Mouse (Mus musculus) CD4-positive, CD25-positive, alpha-beta regulatory T cell, adult 2 months (primary cell): ENCODE data around the gene Pofut1.

ENCODE experiments used
- DNase-seq: peaks from one replicate; pipeline ENCODE4 v3.0.0-alpha.2; 2012; ENCODE audit warnings: low read depth, low spot score

Gene Pofut1

DNA sequence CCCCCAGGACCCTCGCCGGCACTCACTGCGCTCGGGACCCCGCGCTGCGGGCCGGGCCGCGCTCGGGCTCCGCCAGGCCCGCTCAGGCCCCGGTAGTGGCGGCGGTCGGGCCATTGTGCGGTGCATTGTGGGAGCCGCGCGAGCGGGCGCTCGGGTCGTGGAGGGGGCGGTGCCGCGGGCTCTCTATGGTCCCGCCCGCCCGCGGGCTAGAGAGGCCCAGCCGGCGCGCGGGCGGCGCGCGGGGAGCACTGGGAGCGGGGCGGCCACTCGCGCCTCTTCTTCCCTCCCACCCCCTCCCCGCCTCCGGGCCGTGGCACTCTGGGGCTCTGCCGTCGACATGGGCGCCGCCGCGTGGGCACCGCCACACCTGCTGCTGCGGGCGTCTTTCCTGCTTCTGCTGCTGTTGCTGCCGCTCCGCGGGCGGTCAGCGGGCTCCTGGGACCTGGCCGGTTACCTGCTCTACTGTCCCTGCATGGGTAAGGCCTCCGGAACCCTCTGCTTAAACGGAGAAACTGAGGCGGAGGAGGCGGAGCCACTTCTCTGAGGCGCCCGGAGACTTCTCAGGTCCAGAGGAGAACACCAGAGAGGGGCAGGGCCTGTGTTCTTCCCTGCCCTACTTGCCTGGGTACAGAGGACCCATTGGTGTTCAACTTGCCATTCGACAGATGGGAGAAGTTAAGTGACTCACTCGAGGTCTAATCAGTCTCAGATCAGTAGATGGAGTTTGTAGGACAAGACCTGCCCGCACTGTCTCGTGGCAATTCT is at the start of gene Pofut1, which contains the start of gene Plagl2:
TSS of gene Pofut1 (plus strand) at position 284 of the 765 bp plus-strand sequence.
TSS of gene Plagl2 (minus strand) at position 177 of the 765 bp plus-strand sequence.
- peak; percentile 94 for DNase-seq

DNA sequence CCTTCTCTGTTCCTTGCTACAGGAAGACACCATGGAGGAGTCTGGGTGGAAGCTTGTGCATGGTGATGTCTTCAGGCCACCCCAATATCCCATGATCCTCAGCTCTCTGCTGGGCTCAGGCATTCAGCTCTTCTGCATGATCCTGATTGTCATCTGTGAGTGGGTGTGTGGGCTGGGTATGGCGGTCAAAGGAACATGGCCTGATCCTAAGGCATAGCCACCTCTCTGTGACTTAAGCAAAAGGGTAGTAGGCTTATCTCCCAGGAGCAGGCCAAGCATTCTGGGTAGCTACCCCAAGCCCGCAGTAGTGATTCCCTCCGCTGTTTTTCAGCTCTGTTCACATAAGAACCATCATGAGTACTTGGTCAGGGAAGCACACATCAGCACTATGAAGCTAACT is 47.1 kb upstream of the Pofut1 start:
- no peak for DNase-seq

GRCm38 (mm10) chr2:153198485-153198884 is 42.8 kb upstream of the Pofut1 start:
- DNase-seq = no peak

GRCm38 (mm10) chr2:153199114-153199513 is 42.2 kb upstream of the Pofut1 start:
- no peak for DNase-seq

DNA sequence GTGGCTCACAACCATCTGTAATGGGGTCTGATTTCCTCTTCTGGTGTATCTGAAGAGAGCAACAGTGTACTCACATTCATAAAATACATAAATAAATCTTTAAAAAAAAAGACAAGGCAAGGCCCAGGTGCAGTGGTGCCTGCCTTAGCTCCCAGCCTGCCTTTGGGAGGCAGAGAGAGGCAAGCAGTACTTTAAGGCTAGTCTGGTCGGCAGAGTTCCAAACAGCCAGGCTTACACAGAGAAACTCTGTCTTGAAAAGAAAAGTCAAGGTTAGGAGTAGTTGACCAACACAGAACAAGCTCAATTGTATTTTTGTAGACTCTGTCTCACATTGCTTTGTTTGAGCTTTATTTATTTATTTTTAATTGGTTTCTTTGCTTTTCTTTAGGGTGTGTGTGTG is 38.6 kb upstream of the Pofut1 start:
- no peak for DNase-seq

DNA sequence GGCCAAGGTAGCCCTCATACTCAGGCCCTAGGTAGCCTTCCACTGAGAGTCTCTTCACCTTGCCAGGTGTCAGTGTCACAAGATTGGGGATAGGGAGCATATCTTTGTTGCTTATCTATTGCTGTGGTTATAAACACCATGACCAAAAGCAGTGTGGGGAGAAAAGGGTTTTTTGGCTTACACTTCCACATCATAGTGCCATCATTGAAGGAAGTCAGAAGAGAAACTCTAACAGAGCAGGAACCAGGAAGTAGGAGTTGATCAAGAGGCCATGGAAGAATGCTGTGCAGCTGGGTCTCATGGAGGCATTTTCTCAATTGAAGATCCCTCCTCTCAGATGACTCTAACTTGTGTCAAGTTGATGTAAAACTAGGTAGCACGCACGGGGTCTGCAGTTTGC is 33.2 kb upstream of the Pofut1 start:
- no peak for DNase-seq

- no peak for DNase-seq
Measured at GRCm38 (mm10) chr2:153209286-153209685, 32.0 kb upstream of the Pofut1 start.

GRCm38 (mm10) chr2:153211451-153211850 is 29.9 kb upstream of the Pofut1 start:
- peak; percentile 57 for DNase-seq

- no peak for DNase-seq
Measured at GRCm38 (mm10) chr2:153213351-153213750, 28.0 kb upstream of the Pofut1 start.

DNA sequence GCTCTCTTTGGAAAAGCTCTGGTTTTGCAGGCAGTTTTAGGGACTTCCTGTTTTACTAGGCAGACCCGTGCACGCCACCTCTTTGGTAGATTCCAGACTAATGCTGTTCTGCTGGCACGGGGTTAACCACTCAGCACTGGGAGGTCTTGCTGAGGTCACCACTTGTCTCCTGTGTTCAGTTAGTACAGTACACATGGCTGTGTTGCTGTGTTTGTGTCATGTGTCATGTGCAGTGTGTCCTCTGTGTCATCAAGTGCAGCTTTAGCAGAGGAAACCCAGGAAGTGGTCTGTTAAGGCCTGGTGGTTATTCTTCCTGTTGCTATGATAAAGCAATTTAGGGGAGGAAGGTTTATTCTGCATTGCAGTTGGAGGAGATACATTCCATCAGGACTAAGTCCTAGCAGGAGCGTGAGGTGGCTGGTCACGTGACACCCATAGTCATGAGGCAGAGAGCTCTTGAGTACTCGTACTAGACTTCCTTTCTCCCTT is 26.5 kb upstream of the Pofut1 start:
- DNase-seq = peak; percentile 73

- DNase-seq = peak; percentile 35
Measured at GRCm38 (mm10) chr2:153215421-153215820, 25.9 kb upstream of the Pofut1 start.

DNA sequence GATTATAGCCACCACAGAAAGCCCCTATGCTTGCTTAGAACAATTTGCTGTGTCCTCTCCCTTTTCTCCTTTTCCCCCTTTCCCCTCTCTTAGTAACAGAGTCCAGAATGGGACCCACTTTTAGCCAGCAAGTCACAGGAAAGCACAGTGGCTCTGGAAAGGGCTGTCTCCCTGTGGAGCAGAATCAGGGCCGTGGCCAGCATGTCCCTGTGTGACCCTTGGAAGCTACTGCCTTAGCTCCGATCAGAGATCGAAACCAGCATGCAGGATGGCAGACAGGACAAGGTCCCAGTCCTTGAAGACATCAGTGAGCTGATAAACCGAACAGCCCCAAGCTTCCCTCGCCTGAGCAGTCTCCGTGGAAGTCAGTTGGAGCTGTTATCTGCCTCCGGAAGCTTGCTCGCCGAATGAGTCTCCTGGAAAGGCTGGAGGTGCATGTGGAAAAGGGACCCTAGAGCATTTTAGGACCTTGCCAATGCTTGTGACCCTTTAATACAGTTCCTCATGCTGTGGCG is 23.4 kb upstream of the Pofut1 start:
- DNase-seq = no peak

GRCm38 (mm10) chr2:153218516-153218915 is 22.8 kb upstream of the Pofut1 start:
- no peak for DNase-seq

- DNase-seq = no peak
Measured at GRCm38 (mm10) chr2:153221620-153222019, 19.7 kb upstream of the Pofut1 start.

GRCm38 (mm10) chr2:153222130-153222529 is 19.2 kb upstream of the Pofut1 start:
- no peak for DNase-seq

- no peak for DNase-seq
Measured at GRCm38 (mm10) chr2:153222566-153222965, 18.8 kb upstream of the Pofut1 start.

GRCm38 (mm10) chr2:153224946-153225594 is 16.3 kb upstream of the Pofut1 start, which contains the start of gene Tspyl3:
TSS of gene Tspyl3 (minus strand) at chr2:153225441.
- DNase-seq = peak; percentile 73

GRCm38 (mm10) chr2:153225595-153225953 is 15.8 kb upstream of the Pofut1 start:
- no peak for DNase-seq

GRCm38 (mm10) chr2:153227959-153228358 is 13.4 kb upstream of the Pofut1 start:
- no peak for DNase-seq

DNA sequence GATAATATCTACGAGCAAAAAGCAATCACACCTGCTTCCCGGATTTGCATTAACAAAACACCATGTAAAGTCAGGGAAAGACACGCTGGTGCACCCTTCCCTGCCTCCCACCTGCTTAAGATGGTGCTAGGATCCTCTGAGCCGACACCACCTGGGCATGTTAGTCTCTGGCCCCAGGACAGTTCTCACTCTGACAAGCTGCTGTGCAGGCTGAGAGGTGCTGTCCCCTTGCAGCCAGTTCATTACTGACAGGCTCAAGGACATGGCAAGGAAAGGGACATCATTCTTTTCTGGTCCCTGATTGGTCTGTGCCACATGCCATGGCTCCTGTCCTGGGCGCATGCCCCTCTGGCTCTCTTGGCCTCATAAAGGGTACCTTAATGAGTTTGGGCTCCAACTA is 12.8 kb upstream of the Pofut1 start:
- DNase-seq = no peak

GRCm38 (mm10) chr2:153237193-153237592 is 4.1 kb upstream of the Pofut1 start:
- peak; percentile 27 for DNase-seq

GRCm38 (mm10) chr2:153237891-153238290 is 3.4 kb upstream of the Pofut1 start:
- DNase-seq = peak; percentile 47

- no peak for DNase-seq
Measured at GRCm38 (mm10) chr2:153238406-153238805, 2.9 kb upstream of the Pofut1 start.
